Mouse (Mus musculus): ENCODE data around the gene Kcnq1. TPM values are rescaled to one million over a fixed set of nuclear protein-coding genes. Genes with fewer than 3 reads are reported as not detected.
A peak's percentile ranks its signal among the peaks of the same experiment; 100 is the strongest.

Gene Kcnq1
- polyA plus RNA-seq, 1 experiment from 2014 or later = 1.3 TPM

- H3K36me3 ChIP-seq (ENCODE audit: control insufficient read depth, insufficient read depth, low read length) = no peaks in the 10 kb centered on the region
- peak overlapping the region; percentile 53 for H3K4me2 ChIP-seq (ENCODE audit: low read length)
- 56% methylated on average over 20 of the region's 20 CpGs for WGBS
- peaks cover 8% of the 10 kb centered on the region for H3K4me1 ChIP-seq (ENCODE audit: control insufficient read depth, insufficient read depth, low read depth, low read length)
- H3K9ac ChIP-seq (ENCODE audit: low read depth, low read length) = peak overlapping the region; percentile 71
- H3K9me3 ChIP-seq (ENCODE audit: control insufficient read depth, low read length) = peaks cover 8% of the 10 kb centered on the region
- ATAC-seq = no peak; the same call in none of the 2 replicates
- no peaks in the 10 kb centered on the region for H3K27me3 ChIP-seq (replicated peaks; ENCODE audit: control insufficient read depth, insufficient read depth, low read length)
- peak overlapping the region; percentile 58 for H3K4me3 ChIP-seq (ENCODE audit: low read length)
- H3K27ac ChIP-seq (ENCODE audit: low read depth, low read length) = peak overlapping the region; percentile 76
These were observed 189.8 kb downstream of the Kcnq1 start for GRCm38 (mm10) chr7:143296001-143296379.

- Histone ChIP-seq H3K27me3 (replicated peaks; ENCODE audit: control insufficient read depth, insufficient read depth, low read length) (no peaks in the 10 kb centered on the region), H3K4me3 (ENCODE audit: low read length) (peak overlapping the region; percentile 58), H3K9me3 (ENCODE audit: control insufficient read depth, low read length) (peaks cover 8% of the 10 kb centered on the region), H3K4me2 (ENCODE audit: low read length) (peak overlapping the region; percentile 53), H3K9ac (ENCODE audit: low read depth, low read length) (peak overlapping the region; percentile 71), H3K4me1 (ENCODE audit: control insufficient read depth, insufficient read depth, low read depth, low read length) (peaks cover 7% of the 10 kb centered on the region), H3K27ac (ENCODE audit: low read depth, low read length) (peak overlapping the region; percentile 76), H3K36me3 (ENCODE audit: control insufficient read depth, insufficient read depth, low read length) (no peaks in the 10 kb centered on the region)
- 50% methylated on average over 17 of the region's 17 CpGs for WGBS
- ATAC-seq = peak; percentile 99
These were observed 190.2 kb downstream of the Kcnq1 start for GRCm38 (mm10) chr7:143296384-143296801.

GRCm38 (mm10) chr7:143300037-143300436, 193.9 kb downstream of the Kcnq1 start:
- no peak overlapping the region for H3K4me2 ChIP-seq (ENCODE audit: low read length)

GRCm38 (mm10) chr7:143300681-143301080, 194.5 kb downstream of the Kcnq1 start:
- ATAC-seq = no peak
- no peaks in the 10 kb centered on the region for H3K27me3 ChIP-seq (replicated peaks; ENCODE audit: control insufficient read depth, insufficient read depth, low read length)
- H3K4me1 ChIP-seq (ENCODE audit: control insufficient read depth, insufficient read depth, low read depth, low read length) = no peaks in the 10 kb centered on the region
- H3K9ac ChIP-seq (ENCODE audit: low read depth, low read length) = no peak overlapping the region
- no peak overlapping the region for H3K4me3 ChIP-seq (ENCODE audit: low read length)
- no peak overlapping the region for H3K27ac ChIP-seq (ENCODE audit: low read depth, low read length)
- no peak overlapping the region for H3K4me2 ChIP-seq (ENCODE audit: low read length)
- WGBS = 85% methylated on average over 3 of the region's 3 CpGs
- no peaks in the 10 kb centered on the region for H3K36me3 ChIP-seq (ENCODE audit: control insufficient read depth, insufficient read depth, low read length)
- peaks cover 3% of the 10 kb centered on the region for H3K9me3 ChIP-seq (ENCODE audit: control insufficient read depth, low read length)

More at GRCm38 (mm10) chr7:143300037-143300436, 193.9 kb downstream of the Kcnq1 start:
- ATAC-seq = no peak
- 53% methylated on average over 7 of the region's 7 CpGs for WGBS
- no peak overlapping the region for H3K9ac ChIP-seq (ENCODE audit: low read depth, low read length)
- H3K4me1 ChIP-seq (ENCODE audit: control insufficient read depth, insufficient read depth, low read depth, low read length) = no peaks in the 10 kb centered on the region
- H3K9me3 ChIP-seq (ENCODE audit: control insufficient read depth, low read length) = peaks cover 8% of the 10 kb centered on the region
- no peak overlapping the region for H3K4me3 ChIP-seq (ENCODE audit: low read length)
- no peaks in the 10 kb centered on the region for H3K27me3 ChIP-seq (replicated peaks; ENCODE audit: control insufficient read depth, insufficient read depth, low read length)
- no peaks in the 10 kb centered on the region for H3K36me3 ChIP-seq (ENCODE audit: control insufficient read depth, insufficient read depth, low read length)
- H3K27ac ChIP-seq (ENCODE audit: low read depth, low read length) = no peak overlapping the region

- no peak overlapping the region for H3K27ac ChIP-seq (ENCODE audit: low read depth, low read length)
- H3K9ac ChIP-seq (ENCODE audit: low read depth, low read length) = no peak overlapping the region
- H3K4me1 ChIP-seq (ENCODE audit: control insufficient read depth, insufficient read depth, low read depth, low read length) = no peaks in the 10 kb centered on the region
- H3K4me2 ChIP-seq (ENCODE audit: low read length) = no peak overlapping the region
- H3K4me3 ChIP-seq (ENCODE audit: low read length) = no peak overlapping the region
- no peaks in the 10 kb centered on the region for H3K27me3 ChIP-seq (replicated peaks; ENCODE audit: control insufficient read depth, insufficient read depth, low read length)
- no peak for ATAC-seq
- H3K36me3 ChIP-seq (ENCODE audit: control insufficient read depth, insufficient read depth, low read length) = no peaks in the 10 kb centered on the region
- 47% methylated on average over 7 of the region's 7 CpGs for whole genome bisulfite sequencing
- peaks cover 3% of the 10 kb centered on the region; the same call in 1 of the 2 replicates for H3K9me3 ChIP-seq (ENCODE audit: control insufficient read depth, low read length)
These were observed 196.0 kb downstream of the Kcnq1 start for GRCm38 (mm10) chr7:143302156-143302555.

- H3K4me1 ChIP-seq (ENCODE audit: control insufficient read depth, insufficient read depth, low read depth, low read length) = no peaks in the 10 kb centered on the region
- no peaks in the 10 kb centered on the region for H3K9me3 ChIP-seq (ENCODE audit: control insufficient read depth, low read length)
- ATAC-seq = no peak
- no peak overlapping the region for H3K9ac ChIP-seq (ENCODE audit: low read depth, low read length)
- 47% methylated on average over 9 of the region's 9 CpGs for WGBS
- H3K36me3 ChIP-seq (ENCODE audit: control insufficient read depth, insufficient read depth, low read length) = no peaks in the 10 kb centered on the region
- no peaks in the 10 kb centered on the region for H3K27me3 ChIP-seq (replicated peaks; ENCODE audit: control insufficient read depth, insufficient read depth, low read length)
- H3K27ac ChIP-seq (ENCODE audit: low read depth, low read length) = no peak overlapping the region
- no peak overlapping the region for H3K4me2 ChIP-seq (ENCODE audit: low read length)
- no peak overlapping the region for H3K4me3 ChIP-seq (ENCODE audit: low read length)
These were observed 196.6 kb downstream of the Kcnq1 start for GRCm38 (mm10) chr7:143302593-143303238.

GRCm38 (mm10) chr7:143303557-143303956, 197.4 kb downstream of the Kcnq1 start:
- Histone ChIP-seq H3K27ac (ENCODE audit: low read depth, low read length) (no peak overlapping the region), H3K36me3 (ENCODE audit: control insufficient read depth, insufficient read depth, low read length) (no peaks in the 10 kb centered on the region), H3K9ac (ENCODE audit: low read depth, low read length) (no peak overlapping the region), H3K9me3 (ENCODE audit: control insufficient read depth, low read length) (no peaks in the 10 kb centered on the region), H3K27me3 (replicated peaks; ENCODE audit: control insufficient read depth, insufficient read depth, low read length) (no peaks in the 10 kb centered on the region), H3K4me3 (ENCODE audit: low read length) (no peak overlapping the region), H3K4me2 (ENCODE audit: low read length) (no peak overlapping the region), H3K4me1 (ENCODE audit: control insufficient read depth, insufficient read depth, low read depth, low read length) (no peaks in the 10 kb centered on the region)
- ATAC-seq = no peak
- WGBS = 90% methylated on average over 5 of the region's 5 CpGs

GRCm38 (mm10) chr7:143305808-143306207, 199.6 kb downstream of the Kcnq1 start:
- no peaks in the 10 kb centered on the region for H3K36me3 ChIP-seq (ENCODE audit: control insufficient read depth, insufficient read depth, low read length)
- no peak for ATAC-seq
- H3K4me2 ChIP-seq (ENCODE audit: low read length) = no peak overlapping the region
- 30% methylated on average over 10 of the region's 10 CpGs for WGBS
- no peaks in the 10 kb centered on the region for H3K9me3 ChIP-seq (ENCODE audit: control insufficient read depth, low read length)
- no peak overlapping the region for H3K9ac ChIP-seq (ENCODE audit: low read depth, low read length)
- no peaks in the 10 kb centered on the region for H3K4me1 ChIP-seq (ENCODE audit: control insufficient read depth, insufficient read depth, low read depth, low read length)
- H3K27ac ChIP-seq (ENCODE audit: low read depth, low read length) = no peak overlapping the region
- no peaks in the 10 kb centered on the region for H3K27me3 ChIP-seq (replicated peaks; ENCODE audit: control insufficient read depth, insufficient read depth, low read length)
- H3K4me3 ChIP-seq (ENCODE audit: low read length) = no peak overlapping the region

GRCm38 (mm10) chr7:143308001-143308400, 201.8 kb downstream of the Kcnq1 start:
- no peak for ATAC-seq
- no peaks in the 10 kb centered on the region for H3K36me3 ChIP-seq (ENCODE audit: control insufficient read depth, insufficient read depth, low read length)
- 100% methylated on average over 1 of the region's 1 CpGs for WGBS
- H3K9ac ChIP-seq (ENCODE audit: low read depth, low read length) = no peak overlapping the region
- no peaks in the 10 kb centered on the region for H3K9me3 ChIP-seq (ENCODE audit: control insufficient read depth, low read length)
- no peak overlapping the region for H3K27ac ChIP-seq (ENCODE audit: low read depth, low read length)
- no peaks in the 10 kb centered on the region for H3K27me3 ChIP-seq (replicated peaks; ENCODE audit: control insufficient read depth, insufficient read depth, low read length)
- H3K4me3 ChIP-seq (ENCODE audit: low read length) = no peak overlapping the region
- no peaks in the 10 kb centered on the region for H3K4me1 ChIP-seq (ENCODE audit: control insufficient read depth, insufficient read depth, low read depth, low read length)
- H3K4me2 ChIP-seq (ENCODE audit: low read length) = no peak overlapping the region
